9 mouse cellular contexts compared by ENCODE assay signal in genomic region chr10:81082168-81082960, GRCm38 (mm10). TPM values are rescaled to one million over a fixed set of nuclear protein-coding genes. Genes with fewer than 3 reads are reported as not detected.
DNase-seq lines count a peak whose midpoint lies in the region; ATAC-seq and TF ChIP-seq lines count a peak whose summit lies in the region.
"Had no signal": no experiment of that assay in that cellular context is flagged by ENCODE, and none has a peak within 500 bp of the region (broad histone marks: within the 10 kb centered on the region; RNA-seq: fewer than 3 reads in every experiment).

No protein-coding gene starts in this region.

- H3K9me3 ChIP-seq in heart, embryonic 13.5 days: peaks cover 3% of the 10 kb centered on the region; the same call in 1 of the 2 replicates
- H3K9me3 ChIP-seq in liver, embryonic 13.5 days (replicated peaks): no peaks in the 10 kb centered on the region; the same call in 1 of the 2 replicates
- no peaks in the 10 kb centered on the region for H3K9me3 ChIP-seq in neural tube, embryonic 11.5 days (ENCODE audit: control insufficient read depth, low read length)
- no peaks in the 10 kb centered on the region for H3K9me3 ChIP-seq in stomach, postnatal 0 days (ENCODE audit: control insufficient read depth, low read length)
- H3K9me3 ChIP-seq: embryonic facial prominence, embryonic 15.5 days had no signal

- H3K27me3 ChIP-seq in heart, embryonic 13.5 days (replicated peaks): no peaks in the 10 kb centered on the region
- H3K27me3 ChIP-seq in liver, embryonic 13.5 days: no peaks in the 10 kb centered on the region
- no peaks in the 10 kb centered on the region for H3K27me3 ChIP-seq in neural tube, embryonic 11.5 days (ENCODE audit: control insufficient read depth, insufficient read depth, low read length)
- H3K27me3 ChIP-seq in stomach, postnatal 0 days (ENCODE audit: control insufficient read depth, insufficient read depth, low read length): no peaks in the 10 kb centered on the region
- H3K27me3 ChIP-seq: embryonic facial prominence, embryonic 15.5 days had no signal

- no peak for TF ChIP-seq EP300 in stomach, postnatal 0 days (optimal IDR thresholded peaks at IDR 0.05)

- TF ChIP-seq POLR2A in bone marrow macrophage, adult 2 months (IDR thresholded peaks at IDR 0.05; ENCODE audit: borderline replicate concordance, low read depth, low read length): no peak

- peaks cover 58% of the 10 kb centered on the region for H3K36me3 ChIP-seq in heart, embryonic 13.5 days
- peaks cover 65% of the 10 kb centered on the region for H3K36me3 ChIP-seq in liver, embryonic 13.5 days
- peaks cover 33% of the 10 kb centered on the region for H3K36me3 ChIP-seq in neural tube, embryonic 11.5 days (ENCODE audit: control insufficient read depth, insufficient read depth, low read length)
- H3K36me3 ChIP-seq in stomach, postnatal 0 days (ENCODE audit: control insufficient read depth, insufficient read depth, low read length): peaks cover 16% of the 10 kb centered on the region

- peak; percentile 64 for ATAC-seq in erythroblast, adult 5-6 weeks (replicated peaks; ENCODE audit: low FRiP score, poor library complexity, severe bottlenecking)
- ATAC-seq in heart, embryonic 13.5 days (ENCODE audit: extremely low read depth, insufficient number of reproducible peaks, low FRiP score, low TSS enrichment): 0 out of 2 replicates have a peak, but pooled peaks have one; percentile 22
- ATAC-seq in liver, embryonic 13.5 days (ENCODE audit: low read depth): peak; percentile 45
- peak; percentile 35; the same call in 1 of the 2 replicates for ATAC-seq in neural tube, embryonic 11.5 days (ENCODE audit: insufficient read depth, low FRiP score, low TSS enrichment)
- ATAC-seq in stomach, postnatal 0 days (ENCODE audit: low FRiP score, low TSS enrichment): peak; percentile 67

- H3K27ac ChIP-seq in bone marrow macrophage, adult 2 months (ENCODE audit: insufficient read depth, low read depth, low read length): no peak overlapping the region
- no peak overlapping the region for H3K27ac ChIP-seq in heart, embryonic 13.5 days (replicated peaks)
- no peak overlapping the region for H3K27ac ChIP-seq in liver, embryonic 13.5 days
- no peak overlapping the region for H3K27ac ChIP-seq in neural tube, embryonic 11.5 days (ENCODE audit: low read depth, low read length)
- H3K27ac ChIP-seq in stomach, postnatal 0 days (replicated peaks): no peak overlapping the region
- H3K27ac ChIP-seq: embryonic facial prominence, embryonic 15.5 days had no signal

- H3K4me1 ChIP-seq in bone marrow macrophage, adult 2 months (ENCODE audit: control insufficient read depth, insufficient read depth, low read length): no peaks in the 10 kb centered on the region
- no peaks in the 10 kb centered on the region for H3K4me1 ChIP-seq in heart, embryonic 13.5 days
- peaks cover 8% of the 10 kb centered on the region for H3K4me1 ChIP-seq in liver, embryonic 13.5 days (replicated peaks)
- no peaks in the 10 kb centered on the region for H3K4me1 ChIP-seq in neural tube, embryonic 11.5 days (ENCODE audit: control insufficient read depth, insufficient read depth, low read length)
- no peaks in the 10 kb centered on the region for H3K4me1 ChIP-seq in stomach, postnatal 0 days (replicated peaks; ENCODE audit: control insufficient read depth, insufficient read depth)
- H3K4me1 ChIP-seq: embryonic facial prominence, embryonic 15.5 days had no signal

- WGBS in heart, embryonic 13.5 days: 66% methylated on average over 7 of the region's 7 CpGs
- WGBS in liver, embryonic 13.5 days (ENCODE audit: insufficient replicate concordance): 53% methylated on average over 7 of the region's 7 CpGs
- 82% methylated on average over 7 of the region's 7 CpGs for WGBS in neural tube, embryonic 11.5 days
- WGBS in stomach, postnatal 0 days: 68% methylated on average over 7 of the region's 7 CpGs

- no peak overlapping the region for H3K4me2 ChIP-seq in heart, embryonic 13.5 days
- no peak overlapping the region for H3K4me2 ChIP-seq in liver, embryonic 13.5 days
- no peak overlapping the region for H3K4me2 ChIP-seq in neural tube, embryonic 11.5 days (ENCODE audit: low read depth)
- no peak overlapping the region for H3K4me2 ChIP-seq in stomach, postnatal 0 days (replicated peaks; ENCODE audit: low read depth)
- H3K4me2 ChIP-seq: embryonic facial prominence, embryonic 15.5 days had no signal

- H3K9ac ChIP-seq in heart, embryonic 13.5 days: no peak overlapping the region
- H3K9ac ChIP-seq in liver, embryonic 13.5 days: no peak overlapping the region
- H3K9ac ChIP-seq in neural tube, embryonic 11.5 days (ENCODE audit: low read length): no peak overlapping the region
- no peak overlapping the region for H3K9ac ChIP-seq in stomach, postnatal 0 days (ENCODE audit: low read length)
- H3K9ac ChIP-seq: embryonic facial prominence, embryonic 15.5 days had no signal

- DNase-seq in CD8-positive naive resting alpha-beta T cell, adult 2 months (ENCODE audit: low read depth in 2 of 2, low spot score in 2 of 2): peak; percentile 58 to 70
- peak; percentile 83 for DNase-seq in kidney, postnatal 10 days
- DNase-seq in liver, embryonic 13.5 days: peak; percentile 53
- DNase-seq in neural tube, embryonic 11.5 days (ENCODE audit: low spot score): peak; percentile 67
- peak; percentile 76 for DNase-seq in stomach, postnatal 0 days (ENCODE audit: low spot score)

- peak; percentile 38 for TF ChIP-seq CTCF in bone marrow macrophage, adult 2 months (IDR thresholded peaks at IDR 0.05; ENCODE audit: low read depth, low read length)
- TF ChIP-seq CTCF in stomach, postnatal 0 days (IDR thresholded peaks at IDR 0.05; ENCODE audit: low read depth): peak; percentile 91

- no peak overlapping the region for H3K4me3 ChIP-seq in bone marrow macrophage, adult 2 months (ENCODE audit: insufficient read depth, low read length)
- no peak overlapping the region for H3K4me3 ChIP-seq in heart, embryonic 13.5 days
- H3K4me3 ChIP-seq in liver, embryonic 13.5 days (replicated peaks): no peak overlapping the region
- H3K4me3 ChIP-seq in neural tube, embryonic 11.5 days (ENCODE audit: low read depth, low read length): no peak overlapping the region
- no peak overlapping the region for H3K4me3 ChIP-seq in stomach, postnatal 0 days (ENCODE audit: low read depth, low read length)
- H3K4me3 ChIP-seq: embryonic facial prominence, embryonic 15.5 days had no signal

RNA-seq across cellular contexts. Expression of gene Thop1, which starts 12.5 kb away (rescaled TPM):
- polyA plus RNA-seq in bone marrow macrophage, adult 2 months (2012; ENCODE audit: insufficient read depth, insufficient read length, missing spikeins): 7.4 and 10.8 TPM in 2 replicates
- 1.9 TPM in 1 of 2 replicates, not detected in the other for total RNA-seq in erythroblast, adult 5-6 weeks (2015; ENCODE audit: low replicate concordance)
- total RNA-seq in erythroblast, adult 5-6 weeks (2017; ENCODE audit: low replicate concordance): 3.1 and 4.1 TPM in 2 replicates
- 29.1 and 33.8 TPM in 2 replicates for polyA plus RNA-seq in heart, embryonic 13.5 days (2015; fragmentation: Nextera tagmentation; extraction: Ambion mirVana)
- polyA plus RNA-seq in liver, embryonic 13.5 days (2015; fragmentation: Nextera tagmentation; extraction: Ambion mirVana): 35.1 and 38.2 TPM in 2 replicates
- 63.9 and 65.8 TPM in 2 replicates for polyA plus RNA-seq in neural tube, embryonic 11.5 days (2014; fragmentation: Nextera tagmentation; extraction: Ambion mirVana)
- 77.2 and 83.8 TPM in 2 replicates for polyA plus RNA-seq in stomach, postnatal 0 days (2015; fragmentation: Nextera tagmentation; extraction: Ambion mirVana)

RNA-seq across cellular contexts. Expression of gene Creb3l3, which starts 16.3 kb away (rescaled TPM):
- polyA plus RNA-seq in bone marrow macrophage, adult 2 months (2012; ENCODE audit: insufficient read depth, insufficient read length, missing spikeins): 1.3 TPM in 2 replicates
- total RNA-seq in erythroblast, adult 5-6 weeks (2015; ENCODE audit: low replicate concordance): not detected in 2 replicates
- total RNA-seq in erythroblast, adult 5-6 weeks (2017; ENCODE audit: low replicate concordance): not detected in 2 replicates
- polyA plus RNA-seq in heart, embryonic 13.5 days (2015; fragmentation: Nextera tagmentation; extraction: Ambion mirVana): 0.83 and 1.1 TPM in 2 replicates
- 22.3 and 22.5 TPM in 2 replicates for polyA plus RNA-seq in liver, embryonic 13.5 days (2015; fragmentation: Nextera tagmentation; extraction: Ambion mirVana)
- 0.11 and 0.70 TPM in 2 replicates for polyA plus RNA-seq in neural tube, embryonic 11.5 days (2014; fragmentation: Nextera tagmentation; extraction: Ambion mirVana)
- polyA plus RNA-seq in stomach, postnatal 0 days (2015; fragmentation: Nextera tagmentation; extraction: Ambion mirVana): 9.3 and 10.4 TPM in 2 replicates

RNA-seq across cellular contexts. Expression of gene Sgta, which starts 22.4 kb away (rescaled TPM):
- 58.5 and 66.8 TPM in 2 replicates for polyA plus RNA-seq in bone marrow macrophage, adult 2 months (2012; ENCODE audit: insufficient read depth, insufficient read length, missing spikeins)
- total RNA-seq in erythroblast, adult 5-6 weeks (2015; ENCODE audit: low replicate concordance): 6.7 and 20.3 TPM in 2 replicates
- total RNA-seq in erythroblast, adult 5-6 weeks (2017; ENCODE audit: low replicate concordance): 14.8 and 18.1 TPM in 2 replicates
- 152 and 162 TPM in 2 replicates for polyA plus RNA-seq in heart, embryonic 13.5 days (2015; fragmentation: Nextera tagmentation; extraction: Ambion mirVana)
- polyA plus RNA-seq in liver, embryonic 13.5 days (2015; fragmentation: Nextera tagmentation; extraction: Ambion mirVana): 69.1 and 71.6 TPM in 2 replicates
- 248 and 262 TPM in 2 replicates for polyA plus RNA-seq in neural tube, embryonic 11.5 days (2014; fragmentation: Nextera tagmentation; extraction: Ambion mirVana)
- 93.7 and 98.7 TPM in 2 replicates for polyA plus RNA-seq in stomach, postnatal 0 days (2015; fragmentation: Nextera tagmentation; extraction: Ambion mirVana)

RNA-seq across cellular contexts. Expression of gene Map2k2, which starts 23.4 kb away (rescaled TPM):
- polyA plus RNA-seq in bone marrow macrophage, adult 2 months (2012; ENCODE audit: insufficient read depth, insufficient read length, missing spikeins): 71.4 and 77.6 TPM in 2 replicates
- 22.2 and 31.5 TPM in 2 replicates for total RNA-seq in erythroblast, adult 5-6 weeks (2015; ENCODE audit: low replicate concordance)
- total RNA-seq in erythroblast, adult 5-6 weeks (2017; ENCODE audit: low replicate concordance): 34.2 and 49.9 TPM in 2 replicates
- 150 TPM in 2 replicates for polyA plus RNA-seq in heart, embryonic 13.5 days (2015; fragmentation: Nextera tagmentation; extraction: Ambion mirVana)
- polyA plus RNA-seq in liver, embryonic 13.5 days (2015; fragmentation: Nextera tagmentation; extraction: Ambion mirVana): 127 and 130 TPM in 2 replicates
- polyA plus RNA-seq in neural tube, embryonic 11.5 days (2014; fragmentation: Nextera tagmentation; extraction: Ambion mirVana): 212 and 240 TPM in 2 replicates
- 135 and 142 TPM in 2 replicates for polyA plus RNA-seq in stomach, postnatal 0 days (2015; fragmentation: Nextera tagmentation; extraction: Ambion mirVana)

RNA-seq across cellular contexts. Expression of gene Slc39a3, which starts 45.1 kb away (rescaled TPM):
- 14.0 and 14.5 TPM in 2 replicates for polyA plus RNA-seq in bone marrow macrophage, adult 2 months (2012; ENCODE audit: insufficient read depth, insufficient read length, missing spikeins)
- total RNA-seq in erythroblast, adult 5-6 weeks (2015; ENCODE audit: low replicate concordance): 2.1 and 2.5 TPM in 2 replicates
- total RNA-seq in erythroblast, adult 5-6 weeks (2017; ENCODE audit: low replicate concordance): 2.7 and 3.8 TPM in 2 replicates
- 8.0 and 8.2 TPM in 2 replicates for polyA plus RNA-seq in heart, embryonic 13.5 days (2015; fragmentation: Nextera tagmentation; extraction: Ambion mirVana)
- 5.7 and 5.8 TPM in 2 replicates for polyA plus RNA-seq in liver, embryonic 13.5 days (2015; fragmentation: Nextera tagmentation; extraction: Ambion mirVana)
- 13.3 and 14.5 TPM in 2 replicates for polyA plus RNA-seq in neural tube, embryonic 11.5 days (2014; fragmentation: Nextera tagmentation; extraction: Ambion mirVana)
- 11.0 and 11.1 TPM in 2 replicates for polyA plus RNA-seq in stomach, postnatal 0 days (2015; fragmentation: Nextera tagmentation; extraction: Ambion mirVana)
